Mouse (Mus musculus): ENCODE measurements at regions not wholly inside any gene's neighbourhood (a gene's known extent, or its start where the extent isn't known, plus 50 kb on each side); places are given as distances from the start of the nearest gene placed in this dataset.

DNA sequence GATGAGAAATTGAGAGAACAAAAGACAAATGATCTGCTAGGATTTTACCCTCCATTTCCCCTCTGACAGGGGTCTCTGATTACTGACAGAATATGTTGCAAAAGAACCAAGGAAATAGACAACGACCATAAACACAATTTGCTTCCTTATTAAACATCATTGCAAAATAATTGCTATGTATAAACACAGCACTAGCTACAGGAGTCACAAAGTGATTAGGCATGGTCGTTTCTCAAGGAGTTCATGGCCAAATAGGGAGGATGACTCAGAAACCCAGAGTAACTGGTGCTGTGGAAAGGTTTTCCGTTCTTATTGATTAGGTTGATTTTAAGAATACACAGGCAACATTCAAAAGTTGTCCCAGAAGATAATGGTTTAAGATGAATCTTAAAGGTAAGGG is 180.4 kb downstream of the Gm12728 start:
- no peak for TF ChIP-seq FLI1 (IDR thresholded peaks at IDR 0.05; ENCODE audit: low read length)
- no peak for TF ChIP-seq GATA1 (IDR thresholded peaks at IDR 0.05; ENCODE audit: borderline replicate concordance, low read length)

Measured in megakaryocyte, embryonic 14.5 days (primary cell).